ENCODE assay signal across 8 mouse cellular contexts in genomic region chr9:106891829-106892551, GRCm38 (mm10). TPM values are rescaled to one million over a fixed set of nuclear protein-coding genes. Genes with fewer than 3 reads are reported as not detected.
DNase-seq lines count a peak whose midpoint lies in the region; ATAC-seq lines count a peak whose summit lies in the region.

TSS of gene Manf (minus strand) at chr9:106891979.

- WGBS in lung, embryonic 16.5 days: under 1% methylated on average over 59 of the region's 59 CpGs

- peaks cover 29% of the 10 kb centered on the region for H3K4me1 ChIP-seq in lung, embryonic 16.5 days (replicated peaks; ENCODE audit: control insufficient read depth, insufficient read depth, low read length)

- H3K4me3 ChIP-seq in lung, embryonic 16.5 days (ENCODE audit: low read length): peak within 1 kb of the TSS; percentile 84

- peak; percentile 96 for DNase-seq in MEL-GATA-1-ER (ENCODE audit: extremely low read depth, low read depth)
- DNase-seq in cerebellum, adult 8-10 months: peak; percentile 96
- peak; percentile 98 for DNase-seq in forelimb bud, embryonic 11.5 days (ENCODE audit: low read depth, low spot score)
- DNase-seq in layer of hippocampus, adult 9-10 months (ENCODE audit: low spot score): peak; percentile 95
- peak; percentile 89 for DNase-seq in ovary, postnatal 10 days (ENCODE audit: low spot score)
- DNase-seq in thymus, postnatal 10 days (ENCODE audit: low spot score in 2 of 2): peak; percentile 94 to 98

- H3K27ac ChIP-seq in lung, embryonic 16.5 days (ENCODE audit: low read length): peak within 1 kb of the TSS; percentile 97

- H3K9ac ChIP-seq in lung, embryonic 16.5 days (ENCODE audit: low read length): peak within 1 kb of the TSS; percentile 94

- H3K4me2 ChIP-seq in lung, embryonic 16.5 days (ENCODE audit: low read depth, low read length): peak within 1 kb of the TSS; percentile 90

- H3K36me3 ChIP-seq in lung, embryonic 16.5 days (ENCODE audit: control insufficient read depth, insufficient read depth, low read length): peaks cover 27% of the 10 kb centered on the region

- no peaks in the 10 kb centered on the region for H3K9me3 ChIP-seq in lung, embryonic 16.5 days (ENCODE audit: control insufficient read depth, low read length)

- peak; percentile 91 to 93 for ATAC-seq in hematopoietic stem cell, adult 5-6 weeks (replicated peaks in 1 of 2; ENCODE audit: insufficient read depth in 1 of 2, low FRiP score in 2 of 2, low TSS enrichment in 1 of 2, low read depth in 1 of 2, poor library complexity in 2 of 2, severe bottlenecking in 2 of 2)
- peak; percentile 98 for ATAC-seq in lung, embryonic 16.5 days (ENCODE audit: low read depth)

- no peaks in the 10 kb centered on the region for H3K27me3 ChIP-seq in lung, embryonic 16.5 days (ENCODE audit: control insufficient read depth, insufficient read depth, low read depth, low read length)

RNA-seq across cellular contexts. Expression of gene Manf, which starts in this region (rescaled TPM):
- total RNA-seq in hematopoietic stem cell, adult 5-6 weeks (2017): 152 and 154 TPM in 2 replicates
- polyA plus RNA-seq in lung, embryonic 16.5 days (2015; fragmentation: Nextera tagmentation; extraction: Ambion mirVana): 286 and 294 TPM in 2 replicates

Comparison
In these comparisons a context has a peak if more than half of its experiments do, and no peak if none do; other contexts are left out.
1. Peak in every context shown above with its lines: DNase-seq, ATAC-seq, H3K4me3 ChIP-seq and H3K27ac ChIP-seq.